Comparison of ENCODE assay signal across 28 mouse cellular contexts in genomic region chr11:44538101-44538500, GRCm38 (mm10). TPM values are rescaled to one million over a fixed set of nuclear protein-coding genes. Genes with fewer than 3 reads are reported as not detected.
DNase-seq lines count a peak whose midpoint lies in the region; ATAC-seq and TF ChIP-seq lines count a peak whose summit lies in the region.
"Had no signal": no experiment of that assay in that cellular context is flagged by ENCODE, and none has a peak within 500 bp of the region (broad histone marks: within the 10 kb centered on the region; RNA-seq: fewer than 3 reads in every experiment).

No protein-coding gene starts in this region.

- H3K9ac ChIP-seq in heart, embryonic 16.5 days (ENCODE audit: low read length) = no peak overlapping the region
- H3K9ac ChIP-seq in lung, postnatal 0 days (replicated peaks; ENCODE audit: low read depth) = no peak overlapping the region
- H3K9ac ChIP-seq: heart, embryonic 15.5 days; hindbrain, embryonic 13.5 days; limb, embryonic 15.5 days; midbrain, embryonic 13.5 days; neural tube, embryonic 12.5 days; stomach, embryonic 15.5 days had no signal

- H3K27ac ChIP-seq in heart, embryonic 16.5 days (ENCODE audit: low read length) = 0 out of 2 replicates have a peak overlapping the region, but pooled peaks have one; percentile 12
- peak overlapping the region; percentile 73 for H3K27ac ChIP-seq in lung, postnatal 0 days (ENCODE audit: low read length)
- H3K27ac ChIP-seq in embryonic fibroblast, embryonic 13.5 days (ENCODE audit: insufficient read depth, low read length) = peak overlapping the region; percentile 80
- H3K27ac ChIP-seq: heart, embryonic 15.5 days; hindbrain, embryonic 13.5 days; kidney, postnatal 0 days; midbrain, embryonic 13.5 days; neural tube, embryonic 12.5 days; stomach, embryonic 15.5 days had no signal

- H3K4me2 ChIP-seq in heart, embryonic 16.5 days (ENCODE audit: low read depth, low read length) = no peak overlapping the region
- H3K4me2 ChIP-seq in lung, postnatal 0 days (replicated peaks; ENCODE audit: low read depth, low read length) = no peak overlapping the region
- H3K4me2 ChIP-seq: heart, embryonic 15.5 days; hindbrain, embryonic 13.5 days; limb, embryonic 15.5 days; midbrain, embryonic 13.5 days; neural tube, embryonic 12.5 days; stomach, embryonic 15.5 days had no signal

- no peak for ATAC-seq in heart, embryonic 16.5 days (replicated peaks; ENCODE audit: extremely low read depth, insufficient read depth, low FRiP score)
- ATAC-seq in lung, postnatal 0 days = no peak
- ATAC-seq: forebrain, embryonic 14.5 days; intestine, embryonic 16.5 days; midbrain, embryonic 13.5 days; Patski had no signal

- intact Hi-C loops in heart, postnatal 36 days (cut with DNase I) = no loop called here
- intact Hi-C loops in left cerebral cortex, postnatal 10 days (cut with DNase I) = no loop called here

- DNase-seq in heart, postnatal 36 days = no peak
- no peak for DNase-seq in lung, postnatal 0 days (ENCODE audit: low spot score)
- DNase-seq in lung, postnatal 14 days = no peak
- peak; percentile 28 for DNase-seq in NIH3T3 (ENCODE audit: low read depth)
- no peak for DNase-seq in left cerebral cortex, postnatal 10 days (ENCODE audit: extremely low spot score in 1 of 2, low spot score in 2 of 2)
- no peak for DNase-seq in thymus, postnatal 36 days
- DNase-seq: adrenal gland, postnatal 14 days; cerebellum, adult 18-20 months; cerebellum, postnatal 10 days; heart, postnatal 4 days; kidney, adult 8-10 months; lung, postnatal 4 days; right cerebral cortex, postnatal 4 days had no signal

- 82% methylated on average over 3 of the region's 3 CpGs for WGBS in heart, embryonic 16.5 days
- WGBS in lung, postnatal 0 days = 50% methylated on average over 3 of the region's 3 CpGs

- TF ChIP-seq EP300 in lung, postnatal 0 days (IDR thresholded peaks at IDR 0.05) = no peak

- TF ChIP-seq POLR2A in embryonic fibroblast, embryonic 13.5 days (IDR thresholded peaks at IDR 0.05; ENCODE audit: low read depth, low read length) = no peak

- peaks cover 10% of the 10 kb centered on the region for H3K36me3 ChIP-seq in heart, embryonic 16.5 days (ENCODE audit: control insufficient read depth, insufficient read depth)
- H3K36me3 ChIP-seq in lung, postnatal 0 days (ENCODE audit: insufficient read depth, low read length) = peaks cover 5% of the 10 kb centered on the region; the same call in 1 of the 2 replicates

- no peak for TF ChIP-seq CTCF in lung, postnatal 0 days (IDR thresholded peaks at IDR 0.05)
- no peak for TF ChIP-seq CTCF in embryonic fibroblast, embryonic 13.5 days (IDR thresholded peaks at IDR 0.05; ENCODE audit: borderline replicate concordance, insufficient read depth, low read length)

- H3K4me1 ChIP-seq in heart, embryonic 16.5 days (ENCODE audit: control insufficient read depth, insufficient read depth, low read length) = no peaks in the 10 kb centered on the region
- H3K4me1 ChIP-seq in lung, postnatal 0 days (ENCODE audit: insufficient read depth, low read depth, low read length) = peaks cover 13% of the 10 kb centered on the region; the same call in 1 of the 2 replicates
- H3K4me1 ChIP-seq in embryonic fibroblast, embryonic 13.5 days (ENCODE audit: control insufficient read depth, insufficient read depth, low read length) = peaks cover 33% of the 10 kb centered on the region
- H3K4me1 ChIP-seq: midbrain, embryonic 13.5 days had no signal

- H3K9me3 ChIP-seq in heart, embryonic 16.5 days (replicated peaks; ENCODE audit: control insufficient read depth, low read length) = no peaks in the 10 kb centered on the region
- no peaks in the 10 kb centered on the region for H3K9me3 ChIP-seq in lung, postnatal 0 days (ENCODE audit: low read length)
- H3K9me3 ChIP-seq: heart, embryonic 15.5 days; hindbrain, embryonic 13.5 days; limb, embryonic 10.5 days; limb, embryonic 15.5 days; megakaryocyte, embryonic 14.5 days; midbrain, embryonic 13.5 days; neural tube, embryonic 12.5 days; stomach, embryonic 15.5 days had no signal

- no peak overlapping the region for H3K4me3 ChIP-seq in heart, embryonic 16.5 days (ENCODE audit: low read length)
- no peak overlapping the region for H3K4me3 ChIP-seq in lung, postnatal 0 days (ENCODE audit: low read depth, low read length)
- no peak overlapping the region for H3K4me3 ChIP-seq in embryonic fibroblast, embryonic 13.5 days (ENCODE audit: insufficient read depth, low read length)
- H3K4me3 ChIP-seq: heart, embryonic 15.5 days; hindbrain, embryonic 13.5 days; limb, embryonic 10.5 days; limb, embryonic 15.5 days; megakaryocyte, embryonic 14.5 days; midbrain, embryonic 13.5 days; neural tube, embryonic 12.5 days; stomach, embryonic 15.5 days had no signal

- H3K27me3 ChIP-seq in heart, embryonic 16.5 days (ENCODE audit: control insufficient read depth, insufficient read depth, low read length) = no peaks in the 10 kb centered on the region
- H3K27me3 ChIP-seq in lung, postnatal 0 days (replicated peaks; ENCODE audit: insufficient read depth, low read length) = no peaks in the 10 kb centered on the region
- H3K27me3 ChIP-seq: CH12.LX; heart, embryonic 15.5 days; hindbrain, embryonic 13.5 days; limb, embryonic 15.5 days; megakaryocyte, embryonic 14.5 days; midbrain, embryonic 13.5 days; neural tube, embryonic 12.5 days; Patski; stomach, embryonic 15.5 days had no signal

RNA-seq across cellular contexts. Expression of gene Rnf145, which starts 19.3 kb away (rescaled TPM):
- 50.5 and 53.5 TPM in 2 replicates for polyA plus RNA-seq in heart, embryonic 16.5 days (2015; fragmentation: Nextera tagmentation; extraction: Ambion mirVana)
- 10 to 100 TPM; 16.5 to 18.5 TPM for total RNA-seq in heart, postnatal 36 days (2021)
- 71.9 and 79.9 TPM in 2 replicates for polyA plus RNA-seq in lung, postnatal 0 days (2015; fragmentation: Nextera tagmentation; extraction: Ambion mirVana)
- 56.8 and 64.8 TPM in 2 replicates for polyA plus RNA-seq in embryonic fibroblast, embryonic 13.5 days (2011; ENCODE audit: insufficient read length, low read depth, missing spikeins)
- total RNA-seq in left cerebral cortex, postnatal 10 days (2021) = 100 to 1,000 TPM in 1 of 2 experiments, 10 to 100 TPM in 1; 95.9 to 106 TPM

Comparison
In these comparisons a context has a peak if more than half of its experiments do, and no peak if none do; other contexts are left out.
1. H3K27ac ChIP-seq: peak in every context shown above with its lines; median percentile 80 in embryonic fibroblast, embryonic 13.5 days; 73 in lung, postnatal 0 days; 12 in heart, embryonic 16.5 days.